Mouse (Mus musculus) CH12.LX (cell line): ENCODE measurements at regions not wholly inside any gene's neighbourhood (a gene's known extent, or its start where the extent isn't known, plus 50 kb on each side); places are given as distances from the start of the nearest gene placed in this dataset.

ENCODE experiments used
- DNase-seq: peaks from one replicate; pipeline ENCODE4 v3.0.0-alpha.2; 2013; ENCODE audit errors: extremely low read depth
- H3K27ac ChIP-seq: 2 replicates; pipeline ENCODE4 v1.5.1; 2012; ENCODE audit warnings: low read depth, mild to moderate bottlenecking, control low read depth, moderate library complexity; ENCODE audit not compliant: insufficient read depth
- H3K27me3 ChIP-seq: replicated peaks from 2 replicates; pipeline ENCODE3; 2012; ENCODE audit warnings: inconsistent platforms
- H3K36me3 ChIP-seq, 2 experiments: replicated peaks in 1 of 2; 2 replicates each; pipeline versions ENCODE3 to v1.6.1; 2012; ENCODE audit warnings: inconsistent platforms in 1 of 2, low read length in 1 of 2, mild to moderate bottlenecking in 1 of 2, mixed read lengths in 1 of 2, moderate library complexity in 1 of 2; ENCODE audit not compliant: control insufficient read depth in 1 of 2, insufficient read depth in 1 of 2
- H3K4me1 ChIP-seq, 2 experiments: 2 replicates each; pipeline ENCODE4 v1.6.1; 2012; ENCODE audit warnings: inconsistent platforms in 1 of 2, moderate library complexity in 1 of 2; ENCODE audit not compliant: insufficient read depth in 2 of 2, control insufficient read depth in 1 of 2
- H3K4me2 ChIP-seq: 2 replicates; pipeline ENCODE4 v1.6.1; 2012; ENCODE audit warnings: low read depth, mild to moderate bottlenecking, control low read depth; ENCODE audit not compliant: poor library complexity, insufficient read depth, severe bottlenecking
- H3K4me3 ChIP-seq, 3 experiments: fragments of 150-350 bp in 1 of 3; sonication (generic) in 1 of 3; replicated peaks in 1 of 3; 2 replicates each; pipeline versions ENCODE3 to v1.5.1; 2011 to 2012; ENCODE audit warnings: low read depth in 2 of 3, low read length in 2 of 3, mild to moderate bottlenecking in 2 of 3, moderate library complexity in 2 of 3, control low read depth in 1 of 3, improper control_type of control experiment in 1 of 3, inconsistent platforms in 1 of 3, mixed read lengths in 1 of 3; ENCODE audit not compliant: poor library complexity in 1 of 3
- H3K79me2 ChIP-seq: replicated peaks from 2 replicates; pipeline ENCODE4 v1.6.1; 2012; ENCODE audit warnings: mild to moderate bottlenecking, moderate library complexity; ENCODE audit not compliant: control insufficient read depth, poor library complexity, insufficient read depth, severe bottlenecking; ENCODE audit errors: extremely low read depth
- H3K9ac ChIP-seq: 2 replicates; pipeline ENCODE4 v1.6.1; 2012; ENCODE audit warnings: low read depth, mild to moderate bottlenecking, control low read depth, moderate library complexity; ENCODE audit not compliant: insufficient read depth
- H3K9me3 ChIP-seq: replicated peaks from 2 replicates; pipeline ENCODE3; 2012; ENCODE audit warnings: low read length, inconsistent platforms, mixed read lengths
- BHLHE40 ChIP-seq: IDR thresholded peaks from 2 replicates; pipeline ENCODE4 v1.6.1; 2011; ENCODE audit warnings: mild to moderate bottlenecking, low read depth, low read length, improper control_type of control experiment
- CHD1 ChIP-seq: IDR thresholded peaks from 2 replicates; pipeline ENCODE4 v1.6.1; 2012; ENCODE audit warnings: low read depth, low read length, improper control_type of control experiment, inconsistent platforms
- CHD2 ChIP-seq: IDR thresholded peaks from 2 replicates; pipeline ENCODE4 v1.6.1; 2011; ENCODE audit warnings: low read length, improper control_type of control experiment
- CTCF ChIP-seq, 2 experiments: IDR thresholded peaks in 1 of 2; conservative IDR thresholded peaks in 1 of 2; 2 replicates each; pipeline ENCODE4 v1.5.1; 2011 to 2012; ENCODE audit warnings: low read depth in 2 of 2, low read length in 2 of 2, improper control_type of control experiment in 1 of 2, inconsistent platforms in 1 of 2, mild to moderate bottlenecking in 1 of 2, moderate library complexity in 1 of 2
- ELF1 ChIP-seq: IDR thresholded peaks from 2 replicates; pipeline ENCODE4 v1.6.1; 2014; ENCODE audit warnings: low read depth, mild to moderate bottlenecking, inconsistent platforms, low read length, improper control_type of control experiment
- EP300 ChIP-seq: IDR thresholded peaks from 2 replicates; pipeline ENCODE4 v1.6.1; 2011; ENCODE audit warnings: low read length, improper control_type of control experiment
- ETS1 ChIP-seq: conservative IDR thresholded peaks from 2 replicates; pipeline ENCODE4 v1.6.1; 2012; ENCODE audit warnings: low read depth, mild to moderate bottlenecking, inconsistent platforms, low read length, improper control_type of control experiment, moderate library complexity
- GABPA ChIP-seq: IDR thresholded peaks from 2 replicates; pipeline ENCODE4 v1.6.1; 2012; ENCODE audit warnings: low read depth, low read length, improper control_type of control experiment, inconsistent platforms; ENCODE audit not compliant: insufficient replicate concordance
- HCFC1 ChIP-seq: IDR thresholded peaks from 2 replicates; pipeline ENCODE4 v1.6.1; 2012; ENCODE audit warnings: low read depth, mild to moderate bottlenecking, inconsistent platforms, low read length, improper control_type of control experiment
- IRF4 ChIP-seq: IDR thresholded peaks from 2 replicates; pipeline ENCODE4 v1.6.1; 2014; ENCODE audit warnings: low read depth, mild to moderate bottlenecking, inconsistent platforms, low read length, improper control_type of control experiment
- JUND ChIP-seq: conservative IDR thresholded peaks from 2 replicates; pipeline ENCODE4 v1.6.1; 2011; ENCODE audit warnings: low read depth, low read length, improper control_type of control experiment
- KAT2A ChIP-seq: IDR thresholded peaks from 2 replicates; pipeline ENCODE4 v1.6.1; 2012; ENCODE audit warnings: low read length, improper control_type of control experiment, inconsistent platforms; ENCODE audit not compliant: insufficient replicate concordance
- MAFK ChIP-seq: IDR thresholded peaks from 2 replicates; pipeline ENCODE4 v1.6.1; 2011; ENCODE audit warnings: low read length, improper control_type of control experiment; ENCODE audit not compliant: insufficient replicate concordance
- MAX ChIP-seq: IDR thresholded peaks from 2 replicates; pipeline ENCODE4 v1.6.1; 2011; ENCODE audit warnings: low read length, improper control_type of control experiment
- MEF2A ChIP-seq: IDR thresholded peaks from 2 replicates; pipeline ENCODE4 v1.6.1; 2014; ENCODE audit warnings: low read depth, mild to moderate bottlenecking, inconsistent platforms, low read length, improper control_type of control experiment, borderline replicate concordance
- MXI1 ChIP-seq: IDR thresholded peaks from 2 replicates; pipeline ENCODE4 v1.6.1; 2011; ENCODE audit warnings: mild to moderate bottlenecking, low read depth, low read length, improper control_type of control experiment
- MYC ChIP-seq: IDR thresholded peaks from 2 replicates; pipeline ENCODE4 v1.6.1; 2011; ENCODE audit warnings: low read depth, mild to moderate bottlenecking, improper control_type of control experiment, low read length
- NRF1 ChIP-seq: IDR thresholded peaks from 2 replicates; pipeline ENCODE4 v1.6.1; 2014; ENCODE audit warnings: low read depth, mild to moderate bottlenecking, inconsistent platforms, low read length, improper control_type of control experiment, moderate library complexity
- RCOR1 ChIP-seq: conservative IDR thresholded peaks from 2 replicates; pipeline ENCODE4 v1.6.1; 2012; ENCODE audit warnings: low read depth, mild to moderate bottlenecking, inconsistent platforms, low read length, improper control_type of control experiment
- SIN3A ChIP-seq: IDR thresholded peaks from 2 replicates; pipeline ENCODE4 v1.6.1; 2012; ENCODE audit warnings: low read length, improper control_type of control experiment, inconsistent platforms
- SMC3 ChIP-seq: IDR thresholded peaks from 2 replicates; pipeline ENCODE4 v1.6.1; 2011; ENCODE audit warnings: low read depth, low read length, improper control_type of control experiment
- TCF12 ChIP-seq: IDR thresholded peaks from 2 replicates; pipeline ENCODE4 v1.6.1; 2014; ENCODE audit warnings: low read depth, mild to moderate bottlenecking, inconsistent platforms, low read length, improper control_type of control experiment
- USF1 ChIP-seq: IDR thresholded peaks from 2 replicates; pipeline ENCODE4 v1.6.1; 2014; ENCODE audit warnings: low read depth, mild to moderate bottlenecking, inconsistent platforms, low read length, improper control_type of control experiment
- USF2 ChIP-seq: conservative IDR thresholded peaks from 2 replicates; pipeline ENCODE4 v1.6.1; 2011; ENCODE audit warnings: low read depth, low read length, improper control_type of control experiment
- ZC3H11A ChIP-seq: IDR thresholded peaks from 2 replicates; pipeline ENCODE4 v1.6.1; 2012; ENCODE audit warnings: low read depth, mild to moderate bottlenecking, inconsistent platforms, low read length, improper control_type of control experiment
- ZMIZ1 ChIP-seq: IDR thresholded peaks from 2 replicates; pipeline ENCODE4 v1.6.1; 2012; ENCODE audit warnings: low read depth, mild to moderate bottlenecking, inconsistent platforms, low read length, improper control_type of control experiment
- ZNF384 ChIP-seq: IDR thresholded peaks from 2 replicates; pipeline ENCODE4 v1.6.1; 2012; ENCODE audit warnings: low read depth, low read length, improper control_type of control experiment, inconsistent platforms
- dilution Hi-C: fragments of 300-500 bp; cut with MboI; formaldehyde crosslinking; loops from 2 replicates; pipeline ENCODE4 v1.14.3; 2020; ENCODE audit warnings: low sequenced_read_pairs; ENCODE audit not compliant: extremely low pct_unique_long_range_greater_than_20kb, extremely low pct_ligation_motif_present
- in situ Hi-C: fragments of 300-500 bp; cut with MboI; formaldehyde crosslinking; loops from 3 replicates; pipeline ENCODE4 v1.14.3; 2019; ENCODE audit warnings: low sequenced_read_pairs, low pct_ligation_motif_present, low pct_unique_long_range_greater_than_20kb, mixed read lengths

DNA sequence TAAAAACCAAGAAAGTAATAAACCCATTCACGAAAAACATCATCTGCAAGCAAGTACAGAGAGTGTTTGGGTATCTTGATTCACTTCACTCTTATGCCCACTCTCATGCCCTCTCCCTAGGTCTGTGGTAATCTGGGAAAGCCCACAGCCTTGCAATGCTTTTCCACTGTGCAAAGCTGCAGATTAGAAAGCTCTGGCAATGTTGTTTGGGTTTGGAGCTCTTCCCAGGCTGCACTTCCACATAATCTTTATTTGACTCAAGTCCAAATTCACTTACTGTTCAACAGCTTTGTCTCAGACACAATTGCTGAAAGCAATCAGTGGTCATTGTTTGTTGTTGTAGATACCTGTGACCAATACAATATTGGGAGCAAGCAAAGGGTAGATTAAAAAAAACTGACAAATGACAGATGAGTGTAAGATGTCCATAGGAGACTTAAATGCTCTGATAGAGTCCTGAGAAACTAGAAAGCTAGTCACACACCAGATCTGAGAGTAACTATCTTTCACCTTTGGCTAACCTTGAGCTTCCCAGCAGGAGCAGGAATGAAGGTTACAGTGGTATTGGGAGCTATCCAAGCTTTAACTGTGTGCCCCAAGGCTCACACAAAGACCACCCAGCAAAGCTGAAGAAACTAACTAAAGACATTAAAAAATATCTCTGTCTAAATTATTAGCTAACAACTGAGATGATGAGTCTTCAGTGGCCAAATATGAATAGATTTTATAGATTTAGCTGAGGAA is 325.7 kb upstream of the Klf12 start:
- no peak overlapping the region for H3K4me3 ChIP-seq
- in situ Hi-C loops (no loop called here), dilution Hi-C loops (no loop called here)

DNA sequence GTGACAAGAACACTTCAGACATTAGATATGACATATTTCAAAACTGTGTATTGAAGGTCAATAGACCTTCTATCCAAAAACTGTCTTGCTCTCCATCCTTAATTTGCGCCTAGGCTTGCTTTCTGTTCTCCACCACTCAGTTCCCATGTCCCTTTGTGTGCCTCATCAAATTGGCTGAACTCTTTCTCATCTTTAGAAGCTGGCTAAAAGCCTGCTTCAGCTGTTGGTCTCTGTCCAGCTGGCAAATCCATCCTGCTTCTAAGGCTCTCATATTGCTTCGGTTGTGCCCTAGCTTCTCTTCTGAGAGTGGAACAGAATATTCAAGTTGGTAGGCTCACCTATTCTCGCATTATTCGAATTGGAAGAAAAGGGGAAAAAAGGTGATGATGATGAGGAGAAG is 322.6 kb upstream of the Klf12 start:
- DNase-seq: no peak
- no peaks in the 10 kb centered on the region for H3K36me3 ChIP-seq
- no peak overlapping the region for H3K4me2 ChIP-seq
- dilution Hi-C loops: no loop called here
- no peak overlapping the region for H3K9ac ChIP-seq
- no peaks in the 10 kb centered on the region for H3K79me2 ChIP-seq
- no peak for TF ChIP-seq USF1
- TF ChIP-seq SMC3: no peak
- TF ChIP-seq MXI1: no peak
- no peak for TF ChIP-seq NRF1
- TF ChIP-seq CHD1: no peak
- no peak for TF ChIP-seq MEF2A
- TF ChIP-seq MAX: no peak
- no peak for TF ChIP-seq JUND
- no peak for TF ChIP-seq ZNF384
- no peak for TF ChIP-seq IRF4
- TF ChIP-seq USF2: no peak
- TF ChIP-seq ZC3H11A: no peak
- TF ChIP-seq MYC: no peak
- no peak for TF ChIP-seq KAT2A
- TF ChIP-seq ETS1: no peak
- no peaks in the 10 kb centered on the region for H3K9me3 ChIP-seq
- H3K27me3 ChIP-seq: no peaks in the 10 kb centered on the region
- no peak overlapping the region for H3K4me3 ChIP-seq
- in situ Hi-C loops: no loop called here
- H3K4me1 ChIP-seq: no peaks in the 10 kb centered on the region
- no peak overlapping the region for H3K27ac ChIP-seq

More for the DNA sequence above, 325.7 kb upstream of the Klf12 start:
- Histone ChIP-seq H3K4me1 (no peaks in the 10 kb centered on the region), H3K36me3 (no peaks in the 10 kb centered on the region), H3K9ac (no peak overlapping the region), H3K4me2 (no peak overlapping the region), H3K79me2 (no peaks in the 10 kb centered on the region), H3K27ac (no peak overlapping the region), H3K27me3 (no peaks in the 10 kb centered on the region), H3K9me3 (no peaks in the 10 kb centered on the region)
- no peak for TF ChIP-seq JUND
- TF ChIP-seq GABPA: no peak
- no peak for TF ChIP-seq MAFK
- TF ChIP-seq ZMIZ1: no peak
- no peak for TF ChIP-seq ETS1
- TF ChIP-seq EP300: no peak
- TF ChIP-seq CHD1: no peak
- no peak for TF ChIP-seq RCOR1
- no peak for TF ChIP-seq CTCF (conservative IDR thresholded peaks at IDR 0.05 in 1 of 2, IDR thresholded peaks at IDR 0.05 in 1 of 2; ENCODE audit: low read depth in 2 of 2, low read length in 2 of 2)
- TF ChIP-seq MAX: no peak
- no peak for TF ChIP-seq SIN3A
- no peak for TF ChIP-seq NRF1
- TF ChIP-seq CHD2: no peak
- TF ChIP-seq ELF1: no peak
- no peak for TF ChIP-seq MYC
- TF ChIP-seq HCFC1: no peak
- no peak for TF ChIP-seq TCF12
- TF ChIP-seq BHLHE40: no peak
- no peak for TF ChIP-seq SMC3
- TF ChIP-seq IRF4: no peak
- DNase-seq: no peak
